Mouse (Mus musculus) brain, embryonic 14.5 days (tissue): ENCODE measurements around the gene Kcnip4. TPM values are rescaled to one million over a fixed set of nuclear protein-coding genes. Genes with fewer than 3 reads are reported as not detected.

Experiments
- DNase-seq: peaks from one replicate; pipeline ENCODE4 v3.0.0-alpha.2; 2011; ENCODE audit warnings: low read depth
- CTCF ChIP-seq: fragments of 200-500 bp; IDR thresholded peaks from 2 replicates; pipeline ENCODE4 v1.5.1; 2012; ENCODE audit warnings: inconsistent platforms, mild to moderate bottlenecking, moderate library complexity, borderline replicate concordance; ENCODE audit not compliant: insufficient read depth, insufficient read length; ENCODE audit errors: extremely low read depth
- POLR2A ChIP-seq: fragments of 200-500 bp; IDR thresholded peaks from 2 replicates; pipeline ENCODE4 v1.6.1; 2012; ENCODE audit warnings: mild to moderate bottlenecking, inconsistent platforms, borderline replicate concordance; ENCODE audit not compliant: poor library complexity, insufficient read depth, insufficient read length, severe bottlenecking; ENCODE audit errors: extremely low read depth
- polyA plus RNA-seq: library from polyadenylated mRNA; depleted of rRNA; stranded (reverse); fragments of >200 nt; gene quantifications from 2 replicates; pipeline ENCODE4 v1.2.3, GENCODE M21; 2012

The Kcnip4 gene
- polyA plus RNA-seq, 1 experiment: 7.5 TPM

GRCm38 (mm10) chr5:48795526-48795925 lies 729.2 kb downstream of the Kcnip4 start:
- no peak for DNase-seq

GRCm38 (mm10) chr5:48779376-48779775 lies 745.3 kb downstream of the Kcnip4 start:
- TF ChIP-seq POLR2A (no peak), CTCF (no peak)
- no peak for DNase-seq

More at GRCm38 (mm10) chr5:48795526-48795925, 729.2 kb downstream of the Kcnip4 start:
- TF ChIP-seq POLR2A (no peak), CTCF (no peak)

- no peak for TF ChIP-seq CTCF
- no peak for TF ChIP-seq POLR2A
- DNase-seq: no peak
These were observed 776.1 kb downstream of the Kcnip4 start for GRCm38 (mm10) chr5:48748613-48749012.

GRCm38 (mm10) chr5:48737640-48738039 lies 787.1 kb downstream of the Kcnip4 start:
- TF ChIP-seq CTCF (0 out of 2 replicates have a peak, but pooled peaks have one; percentile 9), POLR2A (no peak)
- DNase-seq: peak; percentile 45

GRCm38 (mm10) chr5:48718166-48718565 lies 806.5 kb downstream of the Kcnip4 start:
- peak; percentile 14 for DNase-seq
- no peak for TF ChIP-seq CTCF
- no peak for TF ChIP-seq POLR2A

GRCm38 (mm10) chr5:48705997-48706396 lies 818.7 kb downstream of the Kcnip4 start:
- no peak for TF ChIP-seq POLR2A
- TF ChIP-seq CTCF: no peak
- DNase-seq: peak; percentile 31

GRCm38 (mm10) chr5:48687068-48687467 lies 837.6 kb downstream of the Kcnip4 start:
- TF ChIP-seq POLR2A (no peak), CTCF (no peak)
- DNase-seq: no peak

- no peak for DNase-seq
- TF ChIP-seq CTCF (no peak), POLR2A (no peak)
These were observed 844.7 kb downstream of the Kcnip4 start for GRCm38 (mm10) chr5:48679733-48680595.

- TF ChIP-seq CTCF (no peak), POLR2A (no peak)
- DNase-seq: peak; percentile 63
These were observed 862.2 kb downstream of the Kcnip4 start for GRCm38 (mm10) chr5:48662504-48662903.

- DNase-seq: no peak
These were observed 864.7 kb downstream of the Kcnip4 start for GRCm38 (mm10) chr5:48659975-48660374.

GRCm38 (mm10) chr5:48650496-48650895 lies 874.2 kb downstream of the Kcnip4 start:
- DNase-seq: peak; percentile 38

More at GRCm38 (mm10) chr5:48659975-48660374, 864.7 kb downstream of the Kcnip4 start:
- no peak for TF ChIP-seq POLR2A
- no peak for TF ChIP-seq CTCF

GRCm38 (mm10) chr5:48636675-48637074 lies 888.0 kb downstream of the Kcnip4 start:
- no peak for DNase-seq
- TF ChIP-seq CTCF: no peak
- TF ChIP-seq POLR2A: no peak

More at GRCm38 (mm10) chr5:48650496-48650895, 874.2 kb downstream of the Kcnip4 start:
- TF ChIP-seq POLR2A: no peak

GRCm38 (mm10) chr5:48633631-48634030 lies 891.1 kb downstream of the Kcnip4 start:
- TF ChIP-seq POLR2A: no peak
- TF ChIP-seq CTCF: no peak
- peak; percentile 53 for DNase-seq

GRCm38 (mm10) chr5:48623370-48623769 lies 901.3 kb downstream of the Kcnip4 start:
- peak; percentile 84 for DNase-seq
- TF ChIP-seq POLR2A (no peak), CTCF (no peak)

- TF ChIP-seq POLR2A (no peak), CTCF (no peak)
- no peak for DNase-seq
These were observed 917.8 kb downstream of the Kcnip4 start for GRCm38 (mm10) chr5:48606916-48607315.

- DNase-seq: no peak
- TF ChIP-seq CTCF (no peak), POLR2A (no peak)
These were observed 918.4 kb downstream of the Kcnip4 start for GRCm38 (mm10) chr5:48606281-48606680.
